Mouse (Mus musculus): ENCODE results near the gene Nos3. TPM values are rescaled to one million over a fixed set of nuclear protein-coding genes. Genes with fewer than 3 reads are reported as not detected.
A peak's percentile ranks its signal among the peaks of the same experiment; 100 is the strongest.

The Nos3 gene
- polyA plus RNA-seq, 1 experiment, result 21.0 TPM

DNA sequence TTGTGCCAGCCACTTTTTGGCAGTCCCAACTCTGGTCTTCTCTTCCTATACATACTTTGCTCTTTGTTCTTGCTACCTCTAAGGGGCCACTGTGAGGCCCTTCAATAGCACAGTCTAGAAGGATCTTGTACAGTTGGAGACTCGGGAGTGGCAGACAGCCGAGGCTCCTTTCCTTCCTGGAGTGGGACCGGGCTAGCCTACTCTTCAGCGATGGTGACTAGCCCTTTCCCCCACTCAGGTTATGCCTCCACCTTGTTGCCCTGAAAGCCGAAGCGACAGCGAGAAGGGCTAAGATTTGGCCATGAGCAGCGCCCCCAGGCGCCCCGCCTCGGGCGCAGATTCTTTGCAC lies 62.6 kb downstream of the Nos3 start:
- H3K4me3 ChIP-seq (replicated peaks; ENCODE audit: extremely low read depth, low read depth, low read length), result no peak overlapping the region
- WGBS, result 50% methylated on average over 12 of the region's 12 CpGs
- DNase-seq, result no peak
- peaks cover 17% of the 10 kb centered on the region for H3K4me1 ChIP-seq (ENCODE audit: control insufficient read depth, insufficient read depth, low read length)
- TF ChIP-seq CTCF (IDR thresholded peaks at IDR 0.05; ENCODE audit: insufficient read depth, low read length), result no peak
- TF ChIP-seq POLR2A (IDR thresholded peaks at IDR 0.05; ENCODE audit: borderline replicate concordance, extremely low read depth, low read depth, low read length), result no peak

DNA sequence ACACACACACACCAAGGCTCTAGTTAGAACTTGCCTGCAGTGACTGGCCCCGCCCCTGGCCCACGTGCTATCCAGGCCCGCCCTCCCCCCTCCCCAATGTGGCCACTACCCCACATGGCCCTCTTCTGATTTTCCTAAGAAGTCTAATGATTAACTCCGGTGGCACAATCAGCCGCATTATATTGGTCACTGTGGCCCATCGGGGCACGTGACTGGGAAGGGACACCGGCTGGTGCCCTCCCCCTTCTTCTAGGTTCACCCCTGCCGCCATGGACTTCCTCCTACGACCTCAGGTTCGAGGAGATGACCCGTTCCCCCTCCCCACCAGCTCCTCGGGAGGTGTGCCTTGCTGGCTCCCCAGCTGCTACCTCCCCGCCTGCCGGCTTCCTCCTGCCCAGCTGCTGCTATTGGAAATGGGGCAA lies 63.4 kb downstream of the Nos3 start:
- TF ChIP-seq POLR2A (IDR thresholded peaks at IDR 0.05; ENCODE audit: borderline replicate concordance, extremely low read depth, low read depth, low read length) (no peak), CTCF (IDR thresholded peaks at IDR 0.05; ENCODE audit: insufficient read depth, low read length) (no peak)
- Histone ChIP-seq H3K4me3 (replicated peaks; ENCODE audit: extremely low read depth, low read depth, low read length) (peak overlapping the region; percentile 17), H3K4me1 (ENCODE audit: control insufficient read depth, insufficient read depth, low read length) (peaks cover 12% of the 10 kb centered on the region)
- DNase-seq, result peak; percentile 47
- WGBS, result 42% methylated on average over 15 of the region's 15 CpGs

DNA sequence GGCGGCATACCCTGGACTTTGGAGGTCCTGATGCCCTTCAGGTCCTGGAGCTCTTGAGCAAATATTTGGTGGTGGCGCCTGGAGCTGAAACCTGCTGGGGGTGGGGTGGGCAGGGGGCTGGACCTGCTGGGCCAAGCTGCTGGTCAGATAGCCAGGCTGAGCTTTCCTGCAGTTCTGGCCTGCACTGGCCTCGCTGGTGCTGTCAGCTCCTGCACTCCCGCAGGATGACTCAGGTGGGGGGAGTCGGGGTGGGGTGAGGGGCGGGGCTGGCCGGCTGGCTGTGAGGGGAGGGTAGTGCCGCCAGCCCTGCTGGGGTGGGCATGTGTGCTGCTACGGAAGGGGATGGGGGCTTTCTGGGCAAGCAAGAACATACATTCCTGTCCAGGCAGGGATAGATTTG lies 64.0 kb downstream of the Nos3 start:
- 50% methylated on average over 9 of the region's 9 CpGs for WGBS
- Histone ChIP-seq H3K4me3 (replicated peaks; ENCODE audit: extremely low read depth, low read depth, low read length) (no peak overlapping the region), H3K4me1 (ENCODE audit: control insufficient read depth, insufficient read depth, low read length) (peaks cover 12% of the 10 kb centered on the region)
- TF ChIP-seq CTCF (IDR thresholded peaks at IDR 0.05; ENCODE audit: insufficient read depth, low read length), result no peak
- TF ChIP-seq POLR2A (IDR thresholded peaks at IDR 0.05; ENCODE audit: borderline replicate concordance, extremely low read depth, low read depth, low read length), result no peak
- no peak for DNase-seq

DNA sequence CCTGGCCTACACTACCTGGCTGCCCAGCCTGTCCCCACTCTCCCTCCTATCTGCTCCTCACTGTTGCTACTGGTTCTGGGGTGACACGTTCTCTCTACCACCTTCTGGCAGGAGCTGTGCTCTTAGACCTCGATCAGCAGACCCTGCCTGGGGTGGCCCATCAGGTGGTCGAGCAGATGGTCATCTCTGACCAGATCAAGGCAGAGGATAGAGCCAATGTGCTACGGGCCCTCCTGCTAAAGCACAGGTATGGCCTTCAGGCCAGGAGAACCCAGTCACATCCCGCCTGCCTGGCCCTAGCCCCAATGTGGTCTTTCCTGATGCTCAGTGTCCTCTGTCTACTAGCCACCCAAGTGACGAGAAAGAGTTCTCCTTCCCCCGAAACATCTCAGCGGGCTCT lies 69.4 kb downstream of the Nos3 start:
- DNase-seq, result no peak
- 93% methylated on average over 8 of the region's 8 CpGs for WGBS
- no peak for TF ChIP-seq CTCF (IDR thresholded peaks at IDR 0.05; ENCODE audit: insufficient read depth, low read length)
- TF ChIP-seq POLR2A (IDR thresholded peaks at IDR 0.05; ENCODE audit: borderline replicate concordance, extremely low read depth, low read depth, low read length), result no peak
- Histone ChIP-seq H3K4me1 (ENCODE audit: control insufficient read depth, insufficient read depth, low read length) (no peaks in the 10 kb centered on the region), H3K4me3 (replicated peaks; ENCODE audit: extremely low read depth, low read depth, low read length) (no peak overlapping the region)

Other genes with a start within 250 kb of the Nos3 start
- gene Nupl2, start 199.8 kb upstream of the Nos3 start, polyA plus RNA-seq (2012; rRNA removed), result 4.0 and 5.0 TPM in 2 replicates
- gene Kcnh2, start 13.2 kb upstream of the Nos3 start, polyA plus RNA-seq (2012; rRNA removed), result 29.5 and 37.1 TPM in 2 replicates
- gene Atg9b, start 27.3 kb downstream of the Nos3 start, polyA plus RNA-seq (2012; rRNA removed), result 2.0 and 9.7 TPM in 2 replicates
- 36.0 and 38.5 TPM in 2 replicates for gene Abcb8, start 28.9 kb downstream of the Nos3 start, polyA plus RNA-seq (2012; rRNA removed)
- gene Asic3, start 48.6 kb downstream of the Nos3 start, polyA plus RNA-seq (2012; rRNA removed), result 0.15 and 0.50 TPM in 2 replicates
- gene Cdk5, start 58.7 kb downstream of the Nos3 start, polyA plus RNA-seq (2012; rRNA removed), result 47.0 and 71.4 TPM in 2 replicates
- 84.6 and 86.8 TPM in 2 replicates for gene Slc4a2, start 59.0 kb downstream of the Nos3 start, polyA plus RNA-seq (2012; rRNA removed)
- gene Fastk, start 80.5 kb downstream of the Nos3 start, polyA plus RNA-seq (2012; rRNA removed), result 187 and 234 TPM in 2 replicates
- gene Tmub1, start 83.0 kb downstream of the Nos3 start, polyA plus RNA-seq (2012; rRNA removed), result 49.5 and 56.4 TPM in 2 replicates
- gene Agap3, start 87.4 kb downstream of the Nos3 start, polyA plus RNA-seq (2012; rRNA removed), result 127 TPM in 2 replicates
- 0.02 TPM in 1 of 2 replicates, not detected in the other for gene Gbx1, start 162.4 kb downstream of the Nos3 start, polyA plus RNA-seq (2012; rRNA removed)
- gene Asb10, start 176.2 kb downstream of the Nos3 start, polyA plus RNA-seq (2012; rRNA removed), result 2.2 and 4.9 TPM in 2 replicates
- not detected in 2 replicates for gene 4931409K22Rik, start 192.0 kb downstream of the Nos3 start, polyA plus RNA-seq (2012; rRNA removed)
- 43.6 and 48.7 TPM in 2 replicates for gene Abcf2, start 212.7 kb downstream of the Nos3 start, polyA plus RNA-seq (2012; rRNA removed)
- 39.3 and 47.2 TPM in 2 replicates for gene Chpf2, start 221.9 kb downstream of the Nos3 start, polyA plus RNA-seq (2012; rRNA removed)

Measured in lung, adult 2 months (tissue).